Mouse (Mus musculus) midbrain, embryonic 13.5 days (tissue): Measurements from ENCODE around the gene Chrnb4. TPM values are rescaled to one million over a fixed set of nuclear protein-coding genes. Genes with fewer than 3 reads are reported as not detected.
A peak's percentile ranks its signal among the peaks of the same experiment; 100 is the strongest.

Experiments
- ATAC-seq: fragments of 200-750 bp; cut with Nextera tagmentation; 2 replicates; pipeline ENCODE4 v1.8.0; 2017; ENCODE audit warnings: mild to moderate bottlenecking, moderate TSS enrichment, moderate library complexity
- H3K27ac ChIP-seq: fragments of 300-500 bp; sonication (generic); 2 replicates; pipeline ENCODE4 v1.5.1; 2015; ENCODE audit warnings: inconsistent platforms, mild to moderate bottlenecking, moderate library complexity
- H3K27me3 ChIP-seq: fragments of 300-500 bp; sonication (generic); 2 replicates; pipeline ENCODE4 v1.6.1; 2015; ENCODE audit warnings: mild to moderate bottlenecking, inconsistent platforms
- H3K36me3 ChIP-seq: fragments of 300-500 bp; sonication (generic); 2 replicates; pipeline ENCODE4 v1.6.1; 2015; ENCODE audit warnings: mild to moderate bottlenecking, inconsistent platforms
- H3K4me1 ChIP-seq: fragments of 300-500 bp; sonication (generic); replicated peaks from 2 replicates; pipeline ENCODE4 v1.6.1; 2015; ENCODE audit warnings: inconsistent platforms
- H3K4me2 ChIP-seq: fragments of 300-500 bp; sonication (generic); replicated peaks from 2 replicates; pipeline ENCODE4 v1.6.1; 2015; ENCODE audit warnings: moderate library complexity, mild to moderate bottlenecking, inconsistent platforms
- H3K4me3 ChIP-seq: fragments of 300-500 bp; sonication (generic); replicated peaks from 2 replicates; pipeline ENCODE4 v1.5.1; 2015; ENCODE audit warnings: mild to moderate bottlenecking, inconsistent platforms
- H3K9ac ChIP-seq: fragments of 300-500 bp; sonication (generic); replicated peaks from 2 replicates; pipeline ENCODE4 v1.6.1; 2015; ENCODE audit warnings: mild to moderate bottlenecking, inconsistent platforms
- H3K9me3 ChIP-seq: fragments of 300-500 bp; sonication (generic); 2 replicates; pipeline ENCODE4 v1.6.1; 2016; ENCODE audit warnings: mild to moderate bottlenecking, inconsistent platforms
- WGBS: fragments of 180-500 bp; shearing (Covaris S2); methylation state at CpG from one replicate; pipeline ENCODE4 v1.1.7; 2015; 5-methylcytosine and 5-hydroxymethylcytosine counted together
- polyA plus RNA-seq: library from polyadenylated mRNA; unstranded; fragments of >200 nt; fragmentation: Nextera tagmentation; extraction: Ambion mirVana; gene quantifications from 2 replicates; pipeline ENCODE4 v1.2.1, GENCODE M21; 2015

Chrnb4 gene
- polyA plus RNA-seq, 1 experiment from 2014 or later, result 0.89 TPM

- Histone ChIP-seq H3K9me3 (no peaks in the 10 kb centered on the region), H3K4me2 (no peak overlapping the region), H3K27ac (no peak overlapping the region), H3K4me3 (no peak overlapping the region), H3K9ac (no peak overlapping the region), H3K4me1 (peaks cover 22% of the 10 kb centered on the region), H3K27me3 (peaks cover 11% of the 10 kb centered on the region), H3K36me3 (no peaks in the 10 kb centered on the region)
- ATAC-seq, result no peak
- WGBS, result 86% methylated on average over 2 of the region's 2 CpGs
Measured at GRCm38 (mm10) chr9:55045001-55045400, 3.6 kb downstream of the Chrnb4 start.

- 6% methylated on average over 8 of the region's 8 CpGs for WGBS
Measured at GRCm38 (mm10) chr9:55043688-55044087, 4.9 kb downstream of the Chrnb4 start.

GRCm38 (mm10) chr9:55041389-55041788, 7.2 kb downstream of the Chrnb4 start:
- no peak overlapping the region for H3K4me3 ChIP-seq
- no peaks in the 10 kb centered on the region for H3K36me3 ChIP-seq
- H3K27ac ChIP-seq, result no peak overlapping the region
- H3K9me3 ChIP-seq, result no peaks in the 10 kb centered on the region
- peaks cover 12% of the 10 kb centered on the region; the same call in 1 of the 2 replicates for H3K4me1 ChIP-seq
- WGBS, result 56% methylated on average over 2 of the region's 2 CpGs
- no peak overlapping the region for H3K4me2 ChIP-seq
- H3K9ac ChIP-seq, result no peak overlapping the region
- no peak for ATAC-seq
- H3K27me3 ChIP-seq, result 0 out of 2 replicates have a peak, but pooled peaks cover 3% of the 10 kb centered on the region

More at GRCm38 (mm10) chr9:55043688-55044087, 4.9 kb downstream of the Chrnb4 start:
- H3K27ac ChIP-seq, result no peak overlapping the region
- no peak overlapping the region for H3K9ac ChIP-seq
- H3K9me3 ChIP-seq, result no peaks in the 10 kb centered on the region
- peaks cover 21% of the 10 kb centered on the region for H3K4me1 ChIP-seq
- H3K4me2 ChIP-seq, result no peak overlapping the region
- ATAC-seq, result no peak
- H3K36me3 ChIP-seq, result no peaks in the 10 kb centered on the region
- no peak overlapping the region for H3K4me3 ChIP-seq
- H3K27me3 ChIP-seq, result peaks cover 6% of the 10 kb centered on the region; the same call in 1 of the 2 replicates

- no peak overlapping the region; the same call in 1 of the 2 replicates for H3K27ac ChIP-seq
- no peak overlapping the region for H3K4me2 ChIP-seq
- WGBS, result 70% methylated on average over 5 of the region's 5 CpGs
- H3K36me3 ChIP-seq, result no peaks in the 10 kb centered on the region
- 0 out of 2 replicates have a peak, but pooled peaks cover 3% of the 10 kb centered on the region for H3K27me3 ChIP-seq
- no peaks in the 10 kb centered on the region for H3K9me3 ChIP-seq
- H3K4me1 ChIP-seq, result peaks cover 12% of the 10 kb centered on the region; the same call in 1 of the 2 replicates
- ATAC-seq, result no peak; the same call in 1 of the 2 replicates
- H3K4me3 ChIP-seq, result no peak overlapping the region
- H3K9ac ChIP-seq, result no peak overlapping the region
Measured at GRCm38 (mm10) chr9:55039983-55040382, 8.6 kb downstream of the Chrnb4 start.

GRCm38 (mm10) chr9:55038948-55039347, 9.6 kb downstream of the Chrnb4 start:
- no peak overlapping the region for H3K4me3 ChIP-seq
- 0 out of 2 replicates have a peak, but pooled peaks cover 3% of the 10 kb centered on the region for H3K27me3 ChIP-seq
- WGBS, result 83% methylated on average over 8 of the region's 8 CpGs
- H3K4me1 ChIP-seq, result peaks cover 10% of the 10 kb centered on the region; the same call in 1 of the 2 replicates
- no peak overlapping the region for H3K27ac ChIP-seq
- H3K9ac ChIP-seq, result no peak overlapping the region
- H3K9me3 ChIP-seq, result no peaks in the 10 kb centered on the region
- no peak for ATAC-seq
- no peak overlapping the region for H3K4me2 ChIP-seq
- no peaks in the 10 kb centered on the region for H3K36me3 ChIP-seq

- Histone ChIP-seq H3K9ac (no peak overlapping the region), H3K4me1 (peaks cover 20% of the 10 kb centered on the region), H3K27me3 (peaks cover 16% of the 10 kb centered on the region), H3K4me2 (no peak overlapping the region), H3K27ac (no peak overlapping the region; the same call in 1 of the 2 replicates), H3K36me3 (no peaks in the 10 kb centered on the region), H3K9me3 (no peaks in the 10 kb centered on the region), H3K4me3 (no peak overlapping the region)
- 32% methylated on average over 6 of the region's 6 CpGs for WGBS
- ATAC-seq, result peak; percentile 89
Measured at GRCm38 (mm10) chr9:55031435-55032167, 17.0 kb downstream of the Chrnb4 start.

GRCm38 (mm10) chr9:55026275-55026663, 22.3 kb downstream of the Chrnb4 start, which contains the start of gene Chrna3:
Gene Chrna3 (minus strand): TSS chr9:55026562.
- Histone ChIP-seq H3K27ac (peak within 1 kb of the TSS; percentile 35), H3K9ac (peak within 1 kb of the TSS; percentile 73), H3K4me1 (peaks cover 32% of the 10 kb centered on the region), H3K27me3 (peaks cover 45% of the 10 kb centered on the region), H3K4me2 (peak within 1 kb of the TSS; percentile 78), H3K36me3 (peaks cover 5% of the 10 kb centered on the region; the same call in 1 of the 2 replicates), H3K4me3 (peak within 1 kb of the TSS; percentile 56), H3K9me3 (no peaks in the 10 kb centered on the region)
- WGBS, result under 1% methylated on average over 33 of the region's 39 CpGs
- ATAC-seq, result peak; percentile 70

GRCm38 (mm10) chr9:55025534-55026274, 22.9 kb downstream of the Chrnb4 start:
- H3K4me1 ChIP-seq, result peaks cover 26% of the 10 kb centered on the region
- peaks cover 45% of the 10 kb centered on the region for H3K27me3 ChIP-seq
- H3K4me2 ChIP-seq, result peak overlapping the region; percentile 78
- ATAC-seq, result peak; percentile 51; the same call in 1 of the 2 replicates
- WGBS, result 8% methylated on average over 38 of the region's 38 CpGs
- no peaks in the 10 kb centered on the region for H3K9me3 ChIP-seq
- H3K36me3 ChIP-seq, result peaks cover 5% of the 10 kb centered on the region; the same call in 1 of the 2 replicates
- peak overlapping the region; percentile 35 for H3K27ac ChIP-seq
- peak overlapping the region; percentile 56 for H3K4me3 ChIP-seq
- peak overlapping the region; percentile 73 for H3K9ac ChIP-seq

- WGBS, result 44% methylated on average over 13 of the region's 13 CpGs
- H3K9ac ChIP-seq, result no peak overlapping the region
- H3K27me3 ChIP-seq, result peaks cover 42% of the 10 kb centered on the region
- peaks cover 24% of the 10 kb centered on the region for H3K4me1 ChIP-seq
- H3K9me3 ChIP-seq, result no peaks in the 10 kb centered on the region
- no peak overlapping the region for H3K4me2 ChIP-seq
- no peak for ATAC-seq
- H3K4me3 ChIP-seq, result no peak overlapping the region
- H3K36me3 ChIP-seq, result peaks cover 5% of the 10 kb centered on the region; the same call in 1 of the 2 replicates
- H3K27ac ChIP-seq, result no peak overlapping the region
Measured at GRCm38 (mm10) chr9:55023902-55024583, 24.5 kb downstream of the Chrnb4 start.

- Histone ChIP-seq H3K4me1 (peaks cover 24% of the 10 kb centered on the region), H3K4me3 (no peak overlapping the region), H3K9ac (no peak overlapping the region), H3K9me3 (no peaks in the 10 kb centered on the region), H3K27ac (no peak overlapping the region), H3K36me3 (peaks cover 5% of the 10 kb centered on the region; the same call in 1 of the 2 replicates), H3K4me2 (no peak overlapping the region), H3K27me3 (peaks cover 42% of the 10 kb centered on the region)
- 82% methylated on average over 5 of the region's 5 CpGs for WGBS
- ATAC-seq, result no peak
Measured at GRCm38 (mm10) chr9:55023326-55023725, 25.3 kb downstream of the Chrnb4 start.

- H3K36me3 ChIP-seq, result peaks cover 22% of the 10 kb centered on the region
- no peaks in the 10 kb centered on the region for H3K4me1 ChIP-seq
- no peak overlapping the region for H3K4me2 ChIP-seq
- H3K9me3 ChIP-seq, result no peaks in the 10 kb centered on the region
- no peak for ATAC-seq
- H3K4me3 ChIP-seq, result no peak overlapping the region
- H3K27me3 ChIP-seq, result no peaks in the 10 kb centered on the region
- WGBS, result 83% methylated on average over 3 of the region's 3 CpGs
- H3K9ac ChIP-seq, result no peak overlapping the region
- H3K27ac ChIP-seq, result no peak overlapping the region
Measured at GRCm38 (mm10) chr9:55016926-55017325, 31.7 kb downstream of the Chrnb4 start.
